Mouse (Mus musculus) stomach, postnatal 0 days (tissue): ENCODE results near the gene Carmil1.

Experiments
- CTCF ChIP-seq: IDR thresholded peaks from 2 replicates; pipeline ENCODE4 v1.5.1; 2016; ENCODE audit warnings: antibody characterized with exemption, low read depth, mild to moderate bottlenecking, moderate library complexity
- EP300 ChIP-seq: optimal IDR thresholded peaks from 2 replicates; pipeline ENCODE3; 2016; ENCODE audit warnings: antibody characterized with exemption

GRCm38 (mm10) chr13:23994024-23994423, 286.6 kb downstream of the Carmil1 start:
- TF ChIP-seq CTCF (no peak), EP300 (no peak)
